Mouse (Mus musculus) right cerebral cortex, postnatal 14 days (tissue): ENCODE measurements around the gene Gdf15.

ENCODE experiments used
- DNase-seq: peaks from one replicate; pipeline ENCODE4 v3.0.0; 2022

Gene Gdf15

GRCm38 (mm10) chr8:70632346-70632892, at the start of gene Gdf15:
Gdf15 (minus strand) TSS chr8:70632456.
- no peak for DNase-seq

DNA sequence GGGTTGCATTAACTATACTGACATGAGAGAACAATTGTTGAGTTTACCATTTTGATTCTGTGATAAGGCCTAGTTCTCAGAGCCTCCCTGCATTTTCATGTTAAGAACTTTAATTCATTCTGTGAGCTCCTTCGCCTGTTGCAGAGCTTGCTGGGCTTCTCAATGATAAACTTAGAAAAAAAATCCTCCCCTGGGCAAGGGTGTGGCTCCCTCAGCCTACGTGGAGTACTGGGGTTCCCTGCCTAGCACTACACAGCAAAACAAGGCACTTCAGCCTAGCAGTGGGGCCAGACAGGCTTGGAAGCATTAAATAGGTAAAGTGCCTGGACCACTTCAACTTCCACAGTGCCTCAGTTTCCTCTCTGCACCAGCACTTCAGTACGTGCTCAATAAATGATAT, 49.2 kb upstream of the Gdf15 start:
- no peak for DNase-seq

GRCm38 (mm10) chr8:70680039-70680438, 47.8 kb upstream of the Gdf15 start:
- DNase-seq = no peak

DNA sequence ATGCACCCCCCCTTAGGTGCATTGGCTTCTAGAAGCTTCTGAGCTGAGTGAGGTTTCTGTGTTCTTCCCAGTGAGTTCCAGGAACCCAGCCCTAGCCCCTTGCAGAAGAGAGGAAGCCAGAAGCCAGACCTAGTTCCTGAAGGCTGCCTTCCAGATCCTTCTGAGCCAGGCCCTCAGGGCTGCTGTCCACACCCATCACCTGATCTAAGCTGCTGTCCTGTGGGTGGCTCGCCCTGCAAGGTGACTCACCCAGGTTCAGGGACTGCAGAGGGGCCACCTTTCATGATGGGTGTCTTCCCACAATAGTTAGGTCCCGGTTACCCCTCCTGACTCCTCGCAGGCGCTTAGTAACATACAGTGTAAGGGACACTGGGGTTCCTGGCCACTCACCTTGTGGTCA, 47.1 kb upstream of the Gdf15 start:
- DNase-seq = no peak

GRCm38 (mm10) chr8:70678679-70679078, 46.4 kb upstream of the Gdf15 start:
- DNase-seq = no peak

- DNase-seq = no peak
Measured at GRCm38 (mm10) chr8:70677451-70678080, 45.3 kb upstream of the Gdf15 start.

- no peak for DNase-seq
Measured at GRCm38 (mm10) chr8:70675336-70675735, 43.1 kb upstream of the Gdf15 start.

DNA sequence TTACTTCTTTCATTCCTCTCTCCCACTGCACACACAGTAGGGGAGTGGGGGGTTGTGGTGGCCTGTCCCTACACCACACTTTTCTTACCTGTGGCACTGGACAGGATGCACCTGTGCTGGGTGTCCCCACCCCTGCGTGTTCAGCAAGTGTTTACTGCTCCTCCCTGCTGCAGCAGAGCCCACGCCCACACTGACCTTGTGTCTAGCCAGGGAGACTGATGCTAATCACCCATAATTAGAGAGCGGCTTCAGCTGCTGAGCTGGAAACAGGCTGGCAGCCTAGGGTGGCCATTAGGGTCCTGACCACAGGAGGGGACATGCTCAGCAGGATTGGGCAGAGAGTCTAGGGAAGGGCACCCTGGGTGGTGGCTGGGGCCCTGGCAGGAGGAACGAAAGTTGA, 42.5 kb upstream of the Gdf15 start:
- DNase-seq = no peak

GRCm38 (mm10) chr8:70674109-70674508, 41.9 kb upstream of the Gdf15 start:
- DNase-seq = no peak

- DNase-seq = peak; percentile 94
Measured at GRCm38 (mm10) chr8:70673079-70673856, 41.0 kb upstream of the Gdf15 start, which contains the start of gene Lsm4. Lsm4 (plus strand) TSS chr8:70673248.

DNA sequence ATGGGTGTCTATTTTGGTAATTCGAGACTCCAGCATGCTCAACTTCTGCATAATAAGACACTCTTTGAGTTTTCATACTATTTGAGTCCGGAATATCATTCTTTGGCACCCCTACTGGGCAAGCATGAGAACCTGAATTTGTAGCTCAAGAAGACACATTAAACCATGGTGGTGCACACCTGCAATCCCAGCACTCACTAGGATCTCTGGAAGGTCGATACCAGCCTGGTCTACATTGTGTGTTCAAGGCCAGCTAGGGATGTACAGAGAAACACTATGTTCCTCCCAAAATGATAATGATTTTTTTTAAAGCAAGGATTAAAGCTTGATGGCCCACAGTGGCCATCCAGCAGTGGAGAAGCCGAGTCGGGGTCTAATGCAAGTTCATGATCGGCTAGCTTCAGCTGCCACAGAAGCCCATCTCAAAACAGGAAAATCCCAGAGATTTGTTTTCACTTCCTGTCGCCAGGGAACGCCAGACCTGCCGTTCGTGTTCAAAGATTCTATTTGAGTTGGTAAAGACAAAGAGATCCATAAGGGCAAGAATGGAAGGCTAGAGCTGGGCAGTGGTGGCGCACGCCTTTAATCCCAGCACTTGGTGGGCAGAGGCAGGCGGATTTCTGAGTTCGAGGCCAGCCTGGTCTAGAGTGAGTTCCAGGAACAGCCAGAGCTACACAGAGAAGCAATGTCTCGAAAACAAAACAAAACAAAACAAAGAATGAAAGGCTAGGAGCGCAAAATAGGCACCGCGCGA, 40.2 kb upstream of the Gdf15 start:
- no peak for DNase-seq

GRCm38 (mm10) chr8:70671615-70672324, 39.5 kb upstream of the Gdf15 start:
- no peak for DNase-seq

- peak; percentile 29 for DNase-seq
Measured at GRCm38 (mm10) chr8:70667071-70667470, 34.8 kb upstream of the Gdf15 start.

DNA sequence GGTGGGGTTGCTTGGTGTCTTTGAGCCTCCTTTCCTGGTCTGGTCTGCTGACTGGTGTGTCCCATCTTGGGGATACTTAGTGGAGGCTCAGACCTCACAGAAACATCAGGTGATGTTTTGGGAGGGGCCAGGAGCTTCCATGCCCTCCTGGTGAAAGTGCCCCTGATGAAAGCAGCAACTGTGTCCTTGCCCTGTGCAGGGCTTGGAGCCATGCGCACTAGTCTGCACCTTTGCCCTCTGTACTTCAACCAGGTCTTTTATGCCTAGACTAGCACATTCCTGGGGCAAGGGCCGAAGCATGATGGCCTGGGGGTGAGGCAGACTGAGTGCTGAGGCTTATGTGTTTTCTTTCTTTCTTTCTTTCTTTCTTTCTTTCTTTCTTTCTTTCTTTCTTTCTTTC, 33.3 kb upstream of the Gdf15 start:
- no peak for DNase-seq

DNA sequence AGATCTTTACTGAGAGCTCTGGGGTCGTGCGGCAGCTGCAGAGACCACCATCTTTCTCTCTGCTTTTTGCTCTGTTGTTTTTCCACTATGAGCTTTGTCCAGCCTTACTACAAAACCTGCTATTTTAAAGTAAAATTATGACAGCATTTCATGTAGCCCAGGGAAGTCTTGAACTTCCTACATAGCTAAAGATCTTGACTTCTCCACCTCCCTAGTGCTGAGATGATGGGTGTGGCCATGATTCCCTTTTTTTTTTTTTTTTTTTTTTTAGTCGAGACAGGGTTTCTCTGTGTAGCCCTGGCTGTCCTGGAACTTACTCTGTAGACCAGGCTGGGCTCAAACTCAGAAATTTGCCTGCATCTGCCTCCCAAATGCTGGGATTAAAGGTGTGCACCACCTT, 32.4 kb upstream of the Gdf15 start:
- DNase-seq = no peak

DNA sequence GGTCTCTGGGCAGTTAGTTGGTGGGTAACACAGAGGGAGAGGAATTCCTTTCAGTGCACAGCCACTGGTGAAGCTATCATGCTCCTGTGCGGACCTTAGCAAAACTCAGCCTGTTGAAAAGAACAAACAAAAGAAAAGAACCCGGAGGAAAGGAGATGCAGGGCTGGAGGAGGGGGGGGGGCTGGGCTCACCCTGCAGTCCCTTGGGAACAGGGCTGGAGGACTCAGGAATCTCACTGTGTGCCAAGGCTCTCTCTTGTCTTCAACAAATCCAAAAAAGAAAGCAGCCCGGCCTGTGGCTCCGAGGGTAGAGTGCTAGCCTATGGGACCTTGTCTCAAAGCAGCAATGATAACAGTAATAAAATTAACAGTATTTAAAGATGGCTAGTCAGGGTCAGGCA, 31.4 kb upstream of the Gdf15 start:
- no peak for DNase-seq

GRCm38 (mm10) chr8:70660273-70660725, 28.0 kb upstream of the Gdf15 start, which contains the start of gene Pgpep1:
Pgpep1 (minus strand) TSS chr8:70660388.
- no peak for DNase-seq

DNA sequence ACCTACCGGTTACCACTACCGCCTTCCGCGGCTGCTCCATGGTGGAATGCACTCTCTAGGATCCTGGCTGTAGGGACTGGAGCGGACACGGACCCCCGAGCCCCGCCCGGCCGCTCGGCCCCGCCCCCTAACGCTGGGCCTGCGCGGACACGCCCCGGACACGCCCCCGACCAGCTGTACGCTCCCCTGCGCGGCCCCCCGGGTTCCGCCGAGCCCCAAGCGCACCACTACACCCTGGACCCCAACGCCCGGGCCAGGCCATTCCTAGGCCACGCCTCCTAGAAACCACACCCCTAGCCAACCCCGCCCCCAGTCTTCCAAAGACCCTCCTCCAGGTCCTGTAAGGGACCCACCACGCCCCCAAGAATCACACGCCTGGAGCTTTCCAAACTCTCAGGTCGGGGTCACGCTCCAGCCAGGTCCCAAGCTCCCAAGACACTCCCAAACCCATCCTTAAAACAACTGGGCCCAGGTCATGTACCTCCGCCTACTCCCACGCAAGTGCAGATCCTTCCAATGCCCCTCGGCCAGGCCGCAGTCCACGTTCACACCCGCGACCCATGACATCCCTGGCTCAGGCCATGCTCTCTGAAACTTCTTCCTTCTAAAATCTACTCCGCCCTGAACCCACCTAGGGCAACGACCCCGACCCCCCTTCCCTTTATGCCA, 27.5 kb upstream of the Gdf15 start:
- DNase-seq = peak; percentile 72

DNA sequence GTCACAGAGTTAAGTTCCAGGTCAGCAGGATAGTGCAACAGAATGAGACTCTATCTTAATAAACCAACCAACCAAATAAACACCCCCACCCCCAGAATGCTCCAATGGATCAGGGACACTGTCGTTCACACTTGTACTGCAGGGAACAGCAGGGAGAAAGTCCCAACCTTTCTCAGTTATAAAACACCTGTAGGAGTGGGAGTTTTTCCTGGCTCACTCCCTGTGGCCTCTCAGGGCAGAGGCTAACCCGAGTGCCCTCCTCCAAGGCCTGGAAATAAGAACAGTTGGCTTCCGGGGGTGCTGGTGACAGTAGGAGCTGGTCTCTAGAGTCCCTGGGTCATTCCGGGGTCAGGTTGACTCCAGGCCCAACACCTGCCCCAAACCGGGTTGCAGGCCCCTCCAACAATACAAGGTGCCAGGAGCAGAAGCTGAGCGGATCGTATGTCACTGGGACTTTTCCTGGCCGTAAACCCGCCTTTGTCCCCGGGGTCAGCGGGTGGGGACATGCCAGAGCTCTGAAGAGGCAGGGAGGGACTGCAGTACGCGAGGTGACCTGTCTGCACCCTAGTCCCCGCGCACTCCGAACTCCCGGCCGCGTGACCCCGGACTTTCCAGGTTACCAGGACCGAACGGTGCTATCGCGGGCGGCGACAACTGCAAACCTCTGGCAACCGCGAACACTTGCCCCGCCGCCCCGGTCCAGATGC, 26.8 kb upstream of the Gdf15 start:
- no peak for DNase-seq

DNA sequence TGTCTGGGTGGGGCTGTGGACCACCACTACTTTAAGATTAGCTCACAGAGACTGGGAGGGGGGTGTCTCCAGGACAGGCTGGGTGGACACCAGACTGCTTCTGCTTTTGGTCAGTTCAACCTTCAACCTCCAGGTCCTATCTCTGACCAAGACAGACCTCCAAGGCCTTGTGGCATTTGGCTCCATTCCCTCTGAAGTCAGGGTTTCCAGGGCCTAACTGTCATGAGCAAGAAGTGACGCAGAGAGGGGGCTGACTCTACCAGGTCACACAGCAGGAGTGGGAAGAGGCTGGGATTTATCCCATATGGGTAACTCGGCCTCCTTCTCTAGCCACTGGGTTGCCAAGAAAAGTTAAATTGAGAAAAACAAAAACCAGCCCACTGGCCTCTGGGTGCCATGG, 25.5 kb upstream of the Gdf15 start:
- DNase-seq = no peak

DNA sequence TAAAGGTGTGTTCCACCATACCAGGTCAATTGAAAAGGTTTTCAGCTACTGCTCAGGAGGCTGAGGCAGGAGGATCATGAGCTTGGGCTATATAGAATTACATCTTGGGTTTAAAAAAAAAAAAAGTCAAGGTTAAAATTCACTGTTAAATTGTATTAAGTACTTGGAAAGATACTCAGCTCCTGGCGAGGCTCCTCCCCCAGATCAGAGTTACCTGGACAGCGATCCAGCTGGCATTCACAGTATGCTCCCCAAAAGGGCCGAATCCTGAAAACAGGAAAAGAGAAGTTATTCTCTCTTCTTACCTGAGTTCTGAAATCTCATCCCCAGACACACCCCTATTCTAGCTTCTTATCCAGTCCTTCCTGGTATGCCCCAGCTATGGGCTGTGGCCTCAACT, 25.0 kb upstream of the Gdf15 start:
- no peak for DNase-seq
